Mouse (Mus musculus) pancreas, adult 10 weeks (tissue): Measurements from ENCODE around the gene P3h1. TPM values are rescaled to one million over a fixed set of nuclear protein-coding genes. Genes with fewer than 3 reads are reported as not detected.

Experiments
- polyA plus RNA-seq: library from polyadenylated mRNA; stranded (reverse); fragments of 350-450 nt; fragmentation: Illumina TruSeq; extraction: RNeasy Lipid Tissue Mini Kit (QIAGEN cat#74804); gene quantifications from one replicate; pipeline ENCODE4 v1.2.3, GENCODE M21; 2015; ENCODE audit warnings: low read depth, low replicate concordance; ENCODE audit not compliant: insufficient read depth

Gene P3h1
- 5.2 TPM for polyA plus RNA-seq

GRCm38 (mm10) chr4:119232410-119233255 lies at the start of gene P3h1, which contains the start of gene AU022252:
TSS of gene P3h1 (plus strand) at chr4:119232915.
TSS of gene AU022252 (minus strand) at chr4:119232712.

GRCm38 (mm10) chr4:119189864-119190263 lies 42.9 kb upstream of the P3h1 start, which contains the start of gene Ermap:
TSS of gene Ermap (minus strand) at chr4:119190011.

GRCm38 (mm10) chr4:119194909-119195581 lies 37.7 kb upstream of the P3h1 start, which contains the start of gene Svbp:
TSS of gene Svbp (plus strand) at chr4:119195306.

GRCm38 (mm10) chr4:119218169-119218568 lies 14.5 kb upstream of the P3h1 start, which contains the start of gene Tmem269:
TSS of gene Tmem269 (minus strand) at chr4:119218217.

GRCm38 (mm10) chr4:119255351-119255750 lies 22.6 kb downstream of the P3h1 start, which contains the start of gene Cldn19:
TSS of gene Cldn19 (plus strand) at chr4:119255414.

GRCm38 (mm10) chr4:119294415-119295133 lies 61.9 kb downstream of the P3h1 start, which contains the start of gene Ybx1:
TSS of gene Ybx1 (minus strand) at chr4:119294604.

Other genes starting within 250 kb of the P3h1 start
- gene Slc2a1, start 124.2 kb upstream of the P3h1 start, polyA plus RNA-seq = 4.1 TPM
- gene Zfp691, start 58.7 kb upstream of the P3h1 start, polyA plus RNA-seq = 3.7 TPM
- not detected for gene Ermap, start 42.9 kb upstream of the P3h1 start, polyA plus RNA-seq
- gene Svbp, start 37.6 kb upstream of the P3h1 start, polyA plus RNA-seq = 5.2 TPM
- gene Tmem269, start 14.7 kb upstream of the P3h1 start, polyA plus RNA-seq = not detected
- 1.6 TPM for gene AU022252, start 203 bp upstream of the P3h1 start, polyA plus RNA-seq
- gene Cldn19, start 22.5 kb downstream of the P3h1 start, polyA plus RNA-seq = not detected
- gene Ybx1, start 61.7 kb downstream of the P3h1 start, polyA plus RNA-seq = 82.7 TPM
- 6.9 TPM for gene Ppih, start 87.6 kb downstream of the P3h1 start, polyA plus RNA-seq
- 1.5 TPM for gene Ccdc30, start 182.6 kb downstream of the P3h1 start, polyA plus RNA-seq
- gene Ppcs, start 189.5 kb downstream of the P3h1 start, polyA plus RNA-seq = 3.3 TPM
- gene Zmynd12, start 189.9 kb downstream of the P3h1 start, polyA plus RNA-seq = not detected